Mouse (Mus musculus) hindbrain, embryonic 10.5 days (tissue): ENCODE measurements at regions not wholly inside any gene's neighbourhood (a gene's known extent, or its start where the extent isn't known, plus 50 kb on each side); places are given as distances from the start of the nearest gene placed in this dataset.

Experiments
- DNase-seq: peaks from one replicate; pipeline ENCODE4 v3.0.0-alpha.2; 2017; ENCODE audit warnings: low spot score
- H3K27ac ChIP-seq: fragments of 300-500 bp; sonication (generic); 2 replicates; pipeline ENCODE4 v1.5.1; 2016; ENCODE audit warnings: mild to moderate bottlenecking, moderate library complexity
- H3K27me3 ChIP-seq: fragments of 300-500 bp; sonication (generic); 2 replicates; pipeline ENCODE4 v1.6.1; 2016; ENCODE audit warnings: mild to moderate bottlenecking; ENCODE audit not compliant: poor library complexity, insufficient read depth, severe bottlenecking
- H3K36me3 ChIP-seq: fragments of 300-500 bp; sonication (generic); 2 replicates; pipeline ENCODE4 v1.6.1; 2016; ENCODE audit warnings: mild to moderate bottlenecking, moderate library complexity
- H3K4me1 ChIP-seq: fragments of 300-500 bp; sonication (generic); replicated peaks from 2 replicates; pipeline ENCODE4 v1.6.1; 2016; ENCODE audit warnings: mild to moderate bottlenecking
- H3K4me3 ChIP-seq: fragments of 300-500 bp; sonication (generic); 2 replicates; pipeline ENCODE4 v1.5.1; 2016; ENCODE audit warnings: mild to moderate bottlenecking, moderate library complexity
- H3K9me3 ChIP-seq: fragments of 300-500 bp; sonication (generic); 2 replicates; pipeline ENCODE4 v1.6.1; 2016; ENCODE audit warnings: mild to moderate bottlenecking, moderate library complexity
- WGBS: fragments of 180-500 bp; shearing (Covaris S2); methylation state at CpG from one replicate; pipeline ENCODE4 v1.1.7; 2016; 5-methylcytosine and 5-hydroxymethylcytosine counted together

GRCm38 (mm10) chr19:27556697-27557096 lies 127.1 kb upstream of the Pum3 start:
- Histone ChIP-seq H3K27me3 (peaks cover 20% of the 10 kb centered on the region), H3K4me1 (no peaks in the 10 kb centered on the region), H3K4me3 (no peak overlapping the region), H3K27ac (no peak overlapping the region), H3K36me3 (no peaks in the 10 kb centered on the region), H3K9me3 (no peaks in the 10 kb centered on the region)
- no peak for DNase-seq
- WGBS = 88% methylated on average over 4 of the region's 4 CpGs

- no peaks in the 10 kb centered on the region for H3K9me3 ChIP-seq
- no peaks in the 10 kb centered on the region for H3K36me3 ChIP-seq
- 96% methylated on average over 4 of the region's 4 CpGs for WGBS
- no peak overlapping the region for H3K27ac ChIP-seq
- H3K4me3 ChIP-seq = no peak overlapping the region
- peaks cover 25% of the 10 kb centered on the region for H3K27me3 ChIP-seq
- H3K4me1 ChIP-seq = no peaks in the 10 kb centered on the region
- no peak for DNase-seq
These were observed 125.2 kb upstream of the Pum3 start for GRCm38 (mm10) chr19:27554841-27555240.

- WGBS = 83% methylated on average over 11 of the region's 11 CpGs
- no peaks in the 10 kb centered on the region for H3K36me3 ChIP-seq
- no peaks in the 10 kb centered on the region for H3K4me1 ChIP-seq
- DNase-seq = no peak
- H3K27me3 ChIP-seq = peaks cover 25% of the 10 kb centered on the region
- H3K9me3 ChIP-seq = no peaks in the 10 kb centered on the region
- no peak overlapping the region for H3K4me3 ChIP-seq
- H3K27ac ChIP-seq = no peak overlapping the region
These were observed 123.6 kb upstream of the Pum3 start for GRCm38 (mm10) chr19:27553266-27553665.

GRCm38 (mm10) chr19:27537746-27538145 lies 108.1 kb upstream of the Pum3 start:
- no peak for DNase-seq
- H3K4me3 ChIP-seq = no peak overlapping the region
- 85% methylated on average over 3 of the region's 3 CpGs for WGBS

GRCm38 (mm10) chr19:27537066-27537465 lies 107.4 kb upstream of the Pum3 start:
- Histone ChIP-seq H3K4me3 (no peak overlapping the region), H3K36me3 (no peaks in the 10 kb centered on the region), H3K4me1 (peaks cover 4% of the 10 kb centered on the region; the same call in 1 of the 2 replicates), H3K27me3 (peaks cover 13% of the 10 kb centered on the region), H3K9me3 (no peaks in the 10 kb centered on the region), H3K27ac (no peak overlapping the region)
- DNase-seq = no peak
- WGBS = 59% methylated on average over 9 of the region's 9 CpGs

More at GRCm38 (mm10) chr19:27537746-27538145, 108.1 kb upstream of the Pum3 start:
- Histone ChIP-seq H3K36me3 (no peaks in the 10 kb centered on the region), H3K27me3 (peaks cover 20% of the 10 kb centered on the region), H3K9me3 (no peaks in the 10 kb centered on the region), H3K4me1 (peaks cover 4% of the 10 kb centered on the region; the same call in 1 of the 2 replicates), H3K27ac (no peak overlapping the region)

- 86% methylated on average over 6 of the region's 6 CpGs for WGBS
- no peak for DNase-seq
- no peaks in the 10 kb centered on the region for H3K36me3 ChIP-seq
- no peak overlapping the region for H3K27ac ChIP-seq
- no peaks in the 10 kb centered on the region for H3K27me3 ChIP-seq
- no peaks in the 10 kb centered on the region for H3K9me3 ChIP-seq
- H3K4me1 ChIP-seq = no peaks in the 10 kb centered on the region
- no peak overlapping the region for H3K4me3 ChIP-seq
These were observed 98.4 kb upstream of the Pum3 start for GRCm38 (mm10) chr19:27527940-27528558.

GRCm38 (mm10) chr19:27519326-27520061 lies 89.9 kb upstream of the Pum3 start:
- 84% methylated on average over 5 of the region's 5 CpGs for WGBS
- no peaks in the 10 kb centered on the region for H3K4me1 ChIP-seq
- no peaks in the 10 kb centered on the region for H3K36me3 ChIP-seq
- no peaks in the 10 kb centered on the region for H3K9me3 ChIP-seq
- no peaks in the 10 kb centered on the region for H3K27me3 ChIP-seq
- no peak overlapping the region for H3K4me3 ChIP-seq
- no peak for DNase-seq
- H3K27ac ChIP-seq = no peak overlapping the region

GRCm38 (mm10) chr19:27514267-27514666 lies 84.6 kb upstream of the Pum3 start:
- Histone ChIP-seq H3K4me1 (peaks cover 11% of the 10 kb centered on the region), H3K9me3 (no peaks in the 10 kb centered on the region), H3K27ac (no peak overlapping the region), H3K36me3 (no peaks in the 10 kb centered on the region), H3K27me3 (no peaks in the 10 kb centered on the region), H3K4me3 (no peak overlapping the region)
- 78% methylated on average over 3 of the region's 3 CpGs for WGBS
- no peak for DNase-seq

GRCm38 (mm10) chr19:27513535-27513934 lies 83.9 kb upstream of the Pum3 start:
- Histone ChIP-seq H3K9me3 (no peaks in the 10 kb centered on the region), H3K36me3 (no peaks in the 10 kb centered on the region), H3K4me3 (no peak overlapping the region), H3K27ac (no peak overlapping the region), H3K4me1 (peaks cover 11% of the 10 kb centered on the region), H3K27me3 (no peaks in the 10 kb centered on the region)
- 87% methylated on average over 1 of the region's 1 CpGs for WGBS
- DNase-seq = no peak

- 32% methylated on average over 6 of the region's 6 CpGs for WGBS
- Histone ChIP-seq H3K36me3 (no peaks in the 10 kb centered on the region), H3K4me1 (peaks cover 11% of the 10 kb centered on the region), H3K27me3 (no peaks in the 10 kb centered on the region), H3K4me3 (no peak overlapping the region), H3K9me3 (no peaks in the 10 kb centered on the region), H3K27ac (no peak overlapping the region)
- peak; percentile 29 for DNase-seq
These were observed 81.7 kb upstream of the Pum3 start for GRCm38 (mm10) chr19:27511340-27511739.

GRCm38 (mm10) chr19:27509956-27510639 lies 80.5 kb upstream of the Pum3 start:
- DNase-seq = no peak
- WGBS = 77% methylated on average over 6 of the region's 6 CpGs
- no peak overlapping the region for H3K27ac ChIP-seq

GRCm38 (mm10) chr19:27498278-27498677 lies 68.7 kb upstream of the Pum3 start:
- Histone ChIP-seq H3K36me3 (no peaks in the 10 kb centered on the region), H3K27ac (no peak overlapping the region), H3K9me3 (no peaks in the 10 kb centered on the region), H3K27me3 (no peaks in the 10 kb centered on the region), H3K4me1 (no peaks in the 10 kb centered on the region), H3K4me3 (no peak overlapping the region)
- 90% methylated on average over 4 of the region's 4 CpGs for WGBS
- DNase-seq = no peak

More at GRCm38 (mm10) chr19:27509956-27510639, 80.5 kb upstream of the Pum3 start:
- H3K4me1 ChIP-seq = peaks cover 11% of the 10 kb centered on the region
- H3K9me3 ChIP-seq = no peaks in the 10 kb centered on the region
- H3K27me3 ChIP-seq = no peaks in the 10 kb centered on the region
- no peak overlapping the region for H3K4me3 ChIP-seq
- no peaks in the 10 kb centered on the region for H3K36me3 ChIP-seq

- DNase-seq = no peak
- Histone ChIP-seq H3K4me1 (no peaks in the 10 kb centered on the region), H3K27me3 (no peaks in the 10 kb centered on the region), H3K9me3 (0 out of 2 replicates have a peak, but pooled peaks cover 3% of the 10 kb centered on the region), H3K36me3 (no peaks in the 10 kb centered on the region), H3K4me3 (no peak overlapping the region), H3K27ac (no peak overlapping the region)
- 96% methylated on average over 8 of the region's 8 CpGs for WGBS
These were observed 62.8 kb upstream of the Pum3 start for GRCm38 (mm10) chr19:27492468-27492867.
